Mouse (Mus musculus) spleen, adult 2 months (tissue): ENCODE results near the gene Sh2b3.

ENCODE experiments used
- CTCF ChIP-seq: fragments of 200-500 bp; IDR thresholded peaks from 2 replicates; pipeline ENCODE4 v1.5.1; 2011; ENCODE audit warnings: mild to moderate bottlenecking, inconsistent platforms; ENCODE audit not compliant: insufficient read depth, insufficient read length, insufficient replicate concordance; ENCODE audit errors: extremely low read depth
- POLR2A ChIP-seq: fragments of 200-500 bp; IDR thresholded peaks from 2 replicates; pipeline ENCODE4 v1.6.1; 2011; ENCODE audit warnings: low read depth, low read length, inconsistent platforms

- TF ChIP-seq POLR2A (peak; percentile 91), CTCF (no peak)
Observed at GRCm38 (mm10) chr5:121836692-121837415, 592 bp downstream of the Sh2b3 start.
